Mouse (Mus musculus): ENCODE data around the gene Gm21981.

The Gm21981 gene

DNA sequence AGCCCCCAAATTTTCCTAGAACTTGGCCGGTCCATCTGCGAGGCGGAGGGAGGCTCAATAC, at the start of gene Gm21981:
Gene Gm21981, minus strand, starts transcription at position 14 of the 61 bp plus-strand sequence.
- no peak for DNase-seq (ENCODE audit: inconsistent ontology term)

DNA sequence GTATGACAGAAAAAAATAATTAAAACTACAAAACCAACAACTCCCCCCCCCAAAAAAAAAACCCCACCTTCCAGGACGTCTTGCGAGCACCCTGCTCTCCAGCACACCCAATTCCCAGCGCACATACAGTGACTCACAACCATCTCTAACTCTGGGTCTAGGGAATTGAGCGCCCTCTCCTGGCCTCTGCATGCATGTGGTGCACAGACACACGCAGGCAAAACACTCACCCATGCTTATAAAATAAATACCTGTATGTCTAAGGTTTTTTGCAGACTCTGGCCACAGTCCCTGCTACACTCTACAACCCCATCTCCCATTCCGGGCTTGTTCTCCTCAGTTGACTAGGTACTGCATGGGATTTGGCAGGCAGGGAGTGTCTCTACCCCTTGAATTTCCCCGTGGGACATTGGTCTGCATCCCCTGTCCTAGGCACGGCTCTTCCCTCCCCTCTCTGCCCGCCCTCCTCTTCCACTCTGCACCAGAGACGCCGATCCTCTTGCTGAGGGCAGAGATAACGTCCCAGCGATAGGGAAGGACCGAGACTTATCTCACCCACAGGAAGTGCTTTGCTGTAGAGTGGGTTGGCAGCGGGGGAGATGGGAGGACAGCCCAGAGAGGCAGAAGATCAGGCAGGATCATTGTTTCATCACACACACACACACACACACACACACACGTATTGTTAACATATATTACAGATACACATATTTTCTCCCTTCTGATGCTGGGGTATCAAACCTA, 48.9 kb upstream of the Gm21981 start:
- no peak for DNase-seq (ENCODE audit: inconsistent ontology term)

DNA sequence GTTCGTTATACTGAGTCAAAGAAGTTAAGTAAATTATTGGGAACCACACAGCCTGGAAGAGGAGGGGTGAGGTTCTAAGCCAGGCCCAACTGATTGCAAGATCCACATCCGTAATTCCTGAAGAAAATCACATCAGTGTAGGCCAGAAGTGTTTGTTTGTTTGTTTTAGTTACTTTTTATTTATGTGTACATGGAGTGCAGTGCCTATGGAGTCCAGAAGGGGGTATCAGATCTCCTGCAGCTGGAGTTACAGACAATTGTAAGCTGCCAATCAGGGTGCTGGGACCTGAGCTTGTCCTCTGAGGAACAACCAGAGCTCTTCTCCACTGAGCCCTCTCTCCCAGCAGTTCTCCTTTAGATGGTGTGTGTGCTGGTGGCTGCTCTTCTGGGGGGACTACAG, 45.9 kb upstream of the Gm21981 start:
- DNase-seq (ENCODE audit: inconsistent ontology term), result no peak

DNA sequence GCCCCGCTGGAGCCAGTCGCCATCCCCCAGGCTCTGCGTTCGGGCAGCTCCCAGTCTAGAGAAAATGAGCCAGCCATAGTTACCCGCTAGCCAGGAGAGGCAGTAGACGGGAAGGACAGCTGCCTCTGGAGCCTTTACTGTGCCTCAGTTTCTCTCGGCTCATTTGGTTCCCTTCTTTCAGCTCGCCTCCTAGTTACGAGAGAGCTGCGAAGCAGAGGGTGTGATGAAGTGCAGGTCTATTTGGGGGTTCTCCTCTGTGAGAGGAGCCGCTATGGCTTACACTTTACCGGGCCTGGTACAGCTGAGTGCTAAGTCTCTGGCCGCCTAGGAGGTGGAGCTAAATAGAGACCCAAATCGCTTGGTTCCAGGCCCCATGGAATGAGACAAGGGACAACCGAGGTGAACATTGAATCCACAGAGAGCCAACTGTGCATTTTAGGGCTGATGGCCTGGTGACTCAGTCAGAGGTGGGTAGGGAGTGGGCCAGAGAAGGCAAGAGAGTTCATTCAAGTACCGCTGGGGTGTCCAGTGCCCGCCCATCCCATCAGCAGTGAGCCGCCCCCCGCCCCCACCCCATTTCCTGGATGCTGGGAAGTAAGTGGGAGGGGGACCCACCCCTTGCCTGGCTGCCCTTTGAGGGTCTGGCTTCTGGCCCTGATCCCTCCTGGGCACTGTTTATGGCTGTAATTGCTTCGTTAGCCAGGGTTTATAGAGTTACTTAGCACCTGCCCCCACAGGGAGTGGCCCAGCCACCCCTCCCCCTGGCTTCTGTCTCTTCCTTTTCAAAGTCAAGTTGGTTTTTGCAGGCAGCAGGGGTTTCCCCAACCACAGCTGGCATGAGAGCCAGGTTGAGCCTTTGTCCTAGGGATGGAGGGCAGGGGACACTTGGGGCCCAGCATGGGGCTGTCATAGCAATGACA, 44.9 kb upstream of the Gm21981 start:
- DNase-seq (ENCODE audit: inconsistent ontology term), result peak; percentile 80

DNA sequence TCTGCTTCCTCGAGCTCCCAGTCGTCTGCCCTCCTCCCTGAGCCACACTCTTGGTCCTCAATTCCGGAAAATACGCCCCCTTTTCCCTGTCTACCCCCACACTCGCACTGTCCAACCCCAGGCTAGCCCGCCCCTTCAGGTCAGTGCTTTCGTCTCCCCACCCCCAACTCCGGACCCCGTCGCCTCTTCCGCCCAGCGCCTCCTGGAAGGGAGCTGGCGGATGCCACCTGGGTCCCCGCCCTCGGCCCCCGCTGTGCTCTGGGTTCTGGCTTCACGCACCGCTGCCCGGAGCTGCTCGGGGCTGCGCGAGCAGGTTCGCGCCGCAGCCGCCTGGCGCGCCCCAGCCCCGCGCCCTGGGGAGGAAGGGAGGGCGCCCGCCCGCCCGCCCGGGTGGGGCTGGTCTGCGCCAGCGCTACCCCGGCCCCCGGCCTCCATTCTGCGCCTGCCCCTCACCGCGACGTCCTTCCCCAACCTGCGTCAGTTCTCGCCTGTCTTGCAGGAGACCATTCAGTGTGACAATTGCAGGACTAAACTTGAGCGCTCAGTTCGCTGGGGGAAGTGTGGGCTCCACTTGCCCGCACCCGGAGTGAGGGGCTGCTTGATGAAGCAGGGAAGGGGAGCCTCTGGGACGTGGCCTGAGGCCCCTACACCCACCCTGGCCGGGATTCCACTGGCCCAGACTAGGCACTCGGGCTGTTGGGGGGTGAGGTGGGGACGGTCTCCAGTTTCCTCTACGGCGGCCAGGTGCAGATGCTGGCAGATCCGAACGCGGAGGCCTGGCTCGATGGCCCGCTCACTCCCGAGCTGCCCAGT, 44.0 kb upstream of the Gm21981 start:
- peak; percentile 88 for DNase-seq (ENCODE audit: inconsistent ontology term)

DNA sequence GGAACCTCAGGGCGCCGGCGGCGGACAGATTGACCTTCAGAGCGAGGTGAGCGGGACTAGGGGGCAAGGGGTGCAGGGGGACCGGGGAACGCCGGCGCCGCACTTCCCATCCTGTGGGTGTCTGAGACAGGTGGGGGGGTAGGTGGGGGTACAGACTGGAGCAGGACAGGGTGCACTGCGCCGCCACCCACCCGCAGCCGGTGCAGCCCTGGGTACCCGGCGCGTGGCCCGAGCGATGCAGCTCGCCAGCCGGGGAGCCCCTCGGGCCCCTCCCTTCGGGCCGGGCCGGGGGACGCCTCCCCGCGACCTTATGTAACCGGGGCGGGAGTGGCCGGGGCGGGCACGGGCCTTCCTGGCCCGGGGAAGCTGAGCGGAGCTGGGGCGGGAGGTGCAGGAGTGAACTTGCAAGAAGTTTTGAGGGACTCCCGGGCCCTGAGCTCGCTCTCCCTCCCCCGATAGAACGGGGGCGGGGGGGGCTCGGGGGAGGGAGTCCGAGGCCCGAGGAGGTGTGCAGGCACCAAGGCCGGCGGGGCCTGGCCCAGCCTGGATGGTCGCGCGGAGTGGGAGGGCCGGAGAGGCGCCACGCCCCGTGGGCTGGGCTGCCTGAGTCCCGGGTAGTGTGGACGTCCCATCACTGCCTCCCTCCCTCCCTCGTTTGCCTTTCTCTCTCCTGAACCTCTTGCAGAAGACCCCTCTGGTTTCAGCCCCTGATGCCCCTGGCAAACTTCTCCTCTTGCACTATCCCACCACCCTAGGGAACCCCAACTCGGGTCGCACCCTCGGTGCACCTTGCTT, 43.2 kb upstream of the Gm21981 start:
- peak; percentile 96 for DNase-seq (ENCODE audit: inconsistent ontology term)

DNA sequence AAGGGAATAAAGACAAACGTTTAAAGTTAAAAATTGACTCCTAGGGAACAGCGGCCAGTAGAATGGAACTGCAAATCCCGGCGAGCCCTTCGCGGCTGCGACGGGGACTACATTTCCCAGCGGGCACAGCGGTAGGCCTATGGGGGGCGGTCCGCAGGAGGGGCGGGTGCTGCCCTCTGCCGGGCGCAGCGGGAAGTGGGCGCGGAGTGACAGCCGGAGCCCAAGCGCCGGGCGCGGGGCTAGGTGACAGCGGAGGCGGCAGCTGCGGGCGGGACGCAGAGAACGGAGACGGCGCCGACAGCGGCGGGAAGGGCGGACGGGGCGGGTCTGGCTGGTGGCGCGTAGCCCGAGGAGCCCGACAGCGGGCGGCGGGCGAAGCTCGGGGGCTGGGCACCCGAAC, 42.6 kb upstream of the Gm21981 start, which contains the start of gene Tfeb:
Gene Tfeb, plus strand, starts transcription at position 175 of the 400 bp plus-strand sequence.
- DNase-seq (ENCODE audit: inconsistent ontology term), result peak; percentile 95

DNA sequence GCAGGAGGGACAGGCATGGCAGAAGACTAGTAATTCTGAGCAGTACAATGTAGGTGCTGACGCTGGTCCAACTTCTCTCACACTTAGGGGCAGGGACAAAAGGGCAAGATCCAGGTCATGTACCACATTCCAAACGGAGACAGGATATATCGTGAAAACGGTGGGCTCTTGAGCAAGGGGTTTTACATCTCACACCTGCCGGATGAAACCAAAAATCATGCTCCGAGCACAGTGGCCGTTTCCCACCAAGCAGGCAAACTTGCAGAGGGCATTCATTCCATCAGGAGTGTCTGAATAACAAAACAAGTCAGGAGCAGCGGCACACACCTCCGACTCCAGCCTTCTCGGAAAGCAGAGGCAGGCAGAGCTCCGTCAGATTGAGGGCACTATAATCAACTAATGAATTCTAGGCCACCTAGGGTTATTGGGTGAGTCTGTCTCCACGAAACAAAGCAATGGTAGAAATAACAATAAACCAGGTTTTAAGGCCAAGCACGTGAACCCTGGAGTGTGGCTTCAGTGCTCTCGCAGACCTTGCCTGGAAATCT, 41.4 kb upstream of the Gm21981 start:
- DNase-seq (ENCODE audit: inconsistent ontology term), result no peak

DNA sequence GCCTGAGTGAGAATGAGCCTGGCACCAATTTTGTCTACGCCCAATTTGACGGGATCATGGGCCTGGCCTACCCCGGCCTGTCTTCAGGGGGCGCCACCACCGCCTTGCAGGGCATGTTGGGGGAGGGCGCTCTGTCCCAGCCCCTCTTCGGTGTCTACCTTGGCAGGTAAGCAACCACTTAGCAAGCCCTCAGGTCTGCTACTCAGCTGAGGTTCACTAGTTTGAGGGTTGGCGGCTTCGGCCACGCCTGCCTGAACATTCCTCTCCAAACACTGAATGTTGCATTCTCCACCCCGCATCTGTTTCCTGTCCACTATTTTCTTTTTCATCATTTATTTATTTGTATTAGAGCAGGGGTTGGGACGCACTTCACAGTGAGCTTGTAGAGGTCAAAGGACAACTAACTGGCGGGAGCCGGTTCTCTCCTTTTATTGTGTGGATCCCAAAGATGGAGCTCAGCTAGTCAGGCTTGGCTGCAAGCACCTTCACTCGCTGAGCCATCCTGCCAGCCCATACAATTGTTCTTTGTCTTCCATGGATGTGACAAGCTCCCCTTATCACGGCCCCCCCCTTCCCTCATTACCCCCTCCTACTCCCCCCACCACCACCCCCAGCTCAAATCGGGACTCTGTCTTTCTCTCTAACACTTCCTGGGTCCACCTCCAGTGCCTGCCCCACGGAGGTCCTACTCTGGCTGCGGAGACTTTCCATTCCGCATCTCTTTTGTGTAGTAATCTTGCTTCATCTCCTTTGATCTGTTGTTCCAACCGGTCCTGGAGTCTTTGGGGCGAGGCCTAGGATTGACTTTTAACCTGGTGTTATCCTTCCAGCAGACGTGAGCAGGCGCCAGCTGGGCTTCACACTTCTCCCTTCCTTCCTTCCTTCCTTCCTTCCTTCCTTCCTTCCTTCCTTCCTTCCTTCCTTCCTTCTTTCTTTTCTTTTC, 36.6 kb upstream of the Gm21981 start:
- no peak for DNase-seq (ENCODE audit: inconsistent ontology term)

DNA sequence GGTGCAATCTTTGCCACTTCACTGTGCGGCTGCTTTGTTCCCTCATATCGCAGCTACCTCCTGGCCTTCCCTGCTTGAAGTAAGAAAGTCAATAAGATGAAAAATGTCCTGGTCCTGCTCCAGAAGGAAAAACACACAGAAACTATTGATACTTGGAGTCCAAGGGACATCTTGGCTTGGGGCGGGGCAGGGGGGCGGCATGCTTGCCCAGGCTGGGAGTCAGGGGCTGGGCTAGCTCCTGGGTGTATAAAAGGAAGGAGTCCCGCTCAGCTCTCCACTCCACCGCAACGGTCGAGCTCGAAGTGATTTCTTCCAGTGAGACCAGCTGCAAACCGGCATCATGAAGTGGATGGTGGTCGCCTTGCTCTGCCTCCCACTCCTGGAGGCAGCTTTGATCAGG, 32.3 kb upstream of the Gm21981 start, which contains the start of gene Pgc:
Gene Pgc, plus strand, starts transcription at position 277 of the 400 bp plus-strand sequence.
- no peak for DNase-seq (ENCODE audit: inconsistent ontology term)

DNA sequence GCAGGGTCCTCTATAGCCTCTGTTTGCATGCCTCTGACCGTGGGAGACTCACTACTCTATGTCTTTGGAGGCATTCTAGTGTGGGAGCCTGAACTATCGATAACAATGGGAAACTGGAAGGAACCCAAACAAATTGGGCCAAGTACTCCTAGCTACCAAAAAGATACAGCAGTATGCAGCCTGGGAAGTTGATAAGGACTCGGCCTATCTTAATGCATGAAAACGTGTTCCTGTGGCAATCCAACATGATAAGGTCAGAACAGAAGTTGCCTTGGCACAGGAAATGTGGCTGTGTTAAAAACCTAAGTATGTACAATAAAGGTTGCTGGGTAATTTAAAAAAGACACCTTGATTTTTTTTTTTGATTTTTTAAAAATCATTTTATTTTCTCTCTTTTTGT, 26.9 kb upstream of the Gm21981 start:
- DNase-seq (ENCODE audit: inconsistent ontology term), result no peak

DNA sequence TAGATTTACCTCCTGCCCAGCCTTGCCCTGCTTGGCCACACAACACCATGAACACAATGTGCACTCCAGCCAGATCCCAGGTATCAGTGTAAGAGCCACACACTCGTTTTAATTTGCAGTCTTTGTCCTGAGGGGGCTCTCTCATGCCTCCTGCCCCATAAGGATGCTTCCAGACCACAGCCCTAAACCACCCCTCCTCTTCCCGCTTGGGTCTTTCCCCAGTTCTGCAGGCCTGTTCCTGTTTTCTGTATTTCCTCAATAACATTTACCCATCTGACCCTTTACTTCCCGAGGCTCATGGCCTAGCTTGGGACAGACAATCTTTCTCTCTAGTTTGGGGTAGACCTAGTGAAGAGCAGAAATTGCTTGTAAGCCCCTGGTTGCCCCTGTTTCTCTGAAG, 20.8 kb upstream of the Gm21981 start:
- DNase-seq (ENCODE audit: inconsistent ontology term), result no peak

DNA sequence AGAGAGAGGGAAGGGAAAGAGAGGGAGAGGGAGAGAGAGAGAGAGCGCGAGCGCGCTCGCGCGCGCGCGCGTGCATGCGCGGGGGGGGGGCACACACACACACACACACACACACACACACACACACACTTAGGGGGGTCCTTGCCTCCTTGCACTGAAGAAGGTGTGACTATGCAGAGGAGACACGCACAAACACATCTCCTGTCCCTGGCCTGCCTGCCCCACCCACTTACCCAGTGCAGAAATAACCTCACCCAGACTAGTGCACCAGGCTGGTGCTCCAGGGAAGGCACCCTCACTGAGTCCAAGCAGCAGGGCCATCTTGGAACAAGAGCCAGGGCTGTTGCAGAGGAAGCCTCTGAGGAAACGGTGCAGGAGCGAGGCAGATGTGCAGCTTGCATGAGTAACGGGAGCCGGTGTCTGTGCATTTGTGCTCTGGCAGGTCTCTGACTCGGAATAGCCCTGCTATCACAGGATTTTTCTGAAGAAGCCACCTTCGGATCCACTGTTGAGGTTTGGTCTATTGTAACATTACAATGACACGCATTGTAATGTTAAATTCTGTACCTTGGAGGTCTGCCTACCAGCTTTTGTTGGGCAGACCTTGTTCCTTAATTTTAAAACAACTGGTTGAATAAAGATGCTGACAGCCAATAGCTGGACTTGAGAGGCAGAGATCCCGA, 18.8 kb upstream of the Gm21981 start:
- DNase-seq (ENCODE audit: inconsistent ontology term), result no peak

DNA sequence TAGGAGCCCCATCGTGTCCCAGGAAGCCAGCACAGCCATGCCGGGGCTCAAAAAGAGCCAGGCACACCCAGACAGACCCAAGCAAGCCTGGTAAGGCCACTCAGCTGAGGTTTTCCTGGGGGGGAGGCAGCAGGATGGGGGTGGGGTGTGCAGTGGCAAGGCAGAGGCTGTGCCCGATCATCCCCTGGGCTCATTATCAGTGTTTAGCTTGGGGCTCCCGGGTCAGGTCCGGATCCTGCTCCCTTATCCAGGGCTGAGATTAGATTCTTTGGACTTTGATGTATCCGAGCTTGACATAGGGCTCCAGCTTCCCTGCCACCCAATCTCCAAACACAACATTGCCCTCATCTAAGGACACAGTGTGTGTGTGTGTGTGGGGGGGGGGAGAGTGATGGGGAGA, 17.6 kb upstream of the Gm21981 start:
- DNase-seq (ENCODE audit: inconsistent ontology term), result no peak

DNA sequence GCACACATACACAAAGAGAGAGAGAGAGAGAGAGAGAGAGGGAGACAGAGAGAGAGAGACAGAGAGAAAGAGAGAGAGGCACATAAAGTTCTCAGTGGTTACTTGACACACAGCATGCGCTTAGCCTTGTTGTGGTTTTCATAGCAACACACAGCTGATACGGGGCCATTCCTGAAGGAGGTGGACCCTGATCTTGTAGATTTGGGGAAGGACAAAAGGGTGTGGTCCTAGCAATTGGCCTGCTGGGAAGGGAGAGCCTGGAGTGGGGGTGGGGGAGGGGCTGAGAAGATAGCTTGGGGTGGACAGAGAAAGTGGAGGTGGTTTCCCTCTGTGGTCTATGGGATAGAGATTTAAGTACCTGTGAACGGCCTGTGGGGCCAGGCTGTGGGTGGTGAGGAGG, 15.8 kb upstream of the Gm21981 start:
- DNase-seq (ENCODE audit: inconsistent ontology term), result no peak

DNA sequence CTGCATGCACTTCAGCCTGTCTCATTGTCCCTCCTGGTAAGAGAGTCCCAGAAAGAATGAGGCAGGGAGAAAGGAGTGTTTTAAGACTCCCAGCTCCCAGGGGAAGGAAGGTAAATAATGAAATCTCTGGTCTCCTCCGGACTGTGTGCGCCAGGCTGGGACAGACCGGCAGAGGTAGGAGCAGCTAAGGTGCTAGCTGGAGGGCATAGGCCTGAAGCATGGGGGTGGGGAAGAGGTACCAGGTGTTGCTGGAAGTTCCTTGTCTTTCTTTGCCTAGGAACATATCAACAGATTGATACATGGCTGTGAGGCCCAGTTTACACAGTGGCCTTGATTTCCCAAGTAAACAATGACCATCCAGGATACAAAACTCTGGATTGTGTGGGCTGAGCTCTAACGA, 14.7 kb upstream of the Gm21981 start:
- no peak for DNase-seq (ENCODE audit: inconsistent ontology term)

DNA sequence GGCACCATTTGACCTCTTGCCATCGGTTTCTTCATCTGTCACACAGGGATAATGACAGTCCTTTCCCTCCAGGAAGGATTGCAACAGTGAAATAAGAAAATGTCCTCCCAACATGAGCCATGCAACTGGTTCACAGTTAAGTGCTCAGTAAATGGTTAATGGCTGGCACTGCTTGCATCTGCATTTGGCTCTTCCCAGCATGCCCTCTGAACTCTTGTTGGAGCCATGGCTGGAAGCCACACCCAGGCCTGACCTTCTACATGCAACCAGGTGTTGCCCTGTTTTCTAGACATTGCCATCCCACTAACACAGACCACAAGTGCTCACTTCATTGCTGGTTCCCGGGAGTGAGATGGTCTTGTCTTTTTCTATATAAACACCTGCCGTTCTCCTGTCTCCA, 13.7 kb upstream of the Gm21981 start:
- no peak for DNase-seq (ENCODE audit: inconsistent ontology term)

DNA sequence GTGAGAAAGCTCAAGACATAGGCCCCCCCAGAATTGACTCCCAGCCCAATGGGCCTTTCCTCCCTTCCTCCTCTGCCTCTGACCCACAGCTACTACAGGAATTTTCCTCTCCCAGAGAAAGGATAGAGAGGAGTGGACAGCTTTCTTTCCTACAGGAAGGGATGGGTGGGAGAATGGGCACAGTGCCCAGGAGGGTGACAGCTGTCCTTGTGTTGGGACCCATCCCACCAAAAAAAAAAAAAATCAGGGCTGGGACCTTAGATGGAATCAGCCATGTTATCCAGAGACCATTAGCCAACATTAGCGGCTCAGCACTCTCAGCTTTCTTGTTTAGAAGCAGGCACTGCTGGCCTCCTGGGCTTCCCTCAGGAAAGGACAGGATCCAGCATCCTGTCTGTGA, 11.9 kb upstream of the Gm21981 start:
- no peak for DNase-seq (ENCODE audit: inconsistent ontology term)

DNA sequence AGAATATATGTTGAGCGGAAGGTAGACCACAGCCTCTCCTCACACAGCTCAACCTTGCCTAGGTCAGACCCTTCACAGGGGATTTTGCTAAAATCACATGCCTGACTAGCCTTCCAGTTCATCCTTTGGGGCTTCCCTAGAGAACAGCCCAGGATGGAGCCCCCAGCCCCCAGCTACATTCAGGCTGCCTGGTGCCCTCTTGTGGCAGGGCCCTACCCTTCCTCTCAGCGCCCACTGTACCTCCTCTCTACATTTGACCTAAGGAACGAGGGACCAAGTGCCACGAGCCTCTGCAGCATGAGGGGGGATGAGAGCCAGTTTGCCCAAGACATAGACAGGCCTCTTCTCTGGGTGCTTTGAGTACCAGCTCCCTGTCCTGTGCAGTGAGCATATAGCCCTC, 10.4 kb upstream of the Gm21981 start:
- DNase-seq (ENCODE audit: inconsistent ontology term), result no peak

DNA sequence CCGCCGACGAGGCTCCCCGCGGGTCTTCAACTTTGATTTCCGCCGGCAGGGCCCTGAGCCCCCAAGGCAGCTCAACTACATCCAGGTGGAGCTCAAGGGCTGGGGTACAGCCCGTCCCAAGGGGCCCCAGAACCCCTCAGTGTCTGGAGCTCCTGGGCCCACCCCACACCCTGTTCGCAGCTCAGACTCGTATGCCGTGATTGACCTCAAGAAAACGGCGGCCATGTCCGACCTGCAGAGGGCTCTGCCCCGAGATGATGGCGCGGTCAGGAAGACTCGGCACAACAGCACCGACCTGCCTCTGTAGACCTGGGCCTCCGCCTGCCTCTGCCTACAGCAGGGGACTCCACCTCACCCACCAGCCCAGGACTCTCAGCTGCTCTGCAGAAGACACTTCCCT, 9.3 kb upstream of the Gm21981 start:
- DNase-seq (ENCODE audit: inconsistent ontology term), result no peak

All from Muller cell, postnatal 12 days (primary cell).